Mouse (Mus musculus) G1E (cell line): ENCODE data around the gene Wnt16. TPM values are rescaled to one million over a fixed set of nuclear protein-coding genes. Genes with fewer than 3 reads are reported as not detected.

Experiments
- ATAC-seq: 2 replicates; pipeline ENCODE4 v1.8.0; 2016; ENCODE audit warnings: mild to moderate bottlenecking; ENCODE audit not compliant: insufficient number of reproducible peaks, poor library complexity, low FRiP score, severe bottlenecking; ENCODE audit errors: extremely low read depth
- DNase-seq: peaks from one replicate; pipeline ENCODE4 v3.0.0; 2012; ENCODE audit warnings: low spot score
- H3K27me3 ChIP-seq: 2 replicates; pipeline ENCODE4 v1.6.1; 2012; ENCODE audit warnings: mild to moderate bottlenecking, low read length, inconsistent platforms; ENCODE audit not compliant: insufficient read depth
- H3K36me3 ChIP-seq: replicated peaks from 2 replicates; pipeline ENCODE3; 2012; ENCODE audit warnings: mild to moderate bottlenecking, inconsistent platforms
- H3K4me1 ChIP-seq: 2 replicates; pipeline ENCODE4 v1.6.1; 2012; ENCODE audit warnings: low read depth, low read length, inconsistent platforms, mixed read lengths; ENCODE audit not compliant: insufficient read depth
- H3K4me3 ChIP-seq: 2 replicates; pipeline ENCODE4 v1.5.1; 2012; ENCODE audit warnings: low read depth, mild to moderate bottlenecking, inconsistent platforms, low read length, moderate library complexity, mixed read lengths
- H3K9me3 ChIP-seq: replicated peaks from 2 replicates; pipeline ENCODE4 v1.6.1; 2012; ENCODE audit warnings: inconsistent platforms
- CTCF ChIP-seq: IDR thresholded peaks from 2 replicates; pipeline ENCODE4 v1.5.1; 2012; ENCODE audit warnings: low read depth, low read length, inconsistent platforms, mixed read lengths
- GATA1 ChIP-seq: IDR thresholded peaks from 2 replicates; pipeline ENCODE4 v1.6.1; 2012; ENCODE audit warnings: borderline replicate concordance, low read length, inconsistent platforms, mixed read lengths
- GATA2 ChIP-seq: IDR thresholded peaks from 2 replicates; pipeline ENCODE4 v1.6.1; 2012; ENCODE audit warnings: low read depth, low read length, inconsistent platforms, borderline replicate concordance
- POLR2AphosphoS5 ChIP-seq: IDR thresholded peaks from 2 replicates; pipeline ENCODE4 v1.6.1; 2012; ENCODE audit warnings: low read depth, low read length, inconsistent platforms; ENCODE audit not compliant: insufficient replicate concordance
- TAL1 ChIP-seq: conservative IDR thresholded peaks from 2 replicates; pipeline ENCODE4 v1.6.1; 2012; ENCODE audit warnings: low read depth, low read length, inconsistent platforms, mixed read lengths
- polyA plus RNA-seq: library from polyadenylated mRNA; stranded (reverse); fragments of >175 nt; gene quantifications from 2 replicates; pipeline ENCODE4 v1.2.3, GENCODE M21; 2012
- total RNA-seq, 2 experiments: library from RNA; stranded (forward) in 1 of 2; stranded (reverse) in 1 of 2; fragments of 200-1000 nt in 1 of 2; fragments of >200 nt in 1 of 2; fragmentation: Nextera tagmentation in 1 of 2; gene quantifications; 2 replicates each; pipeline ENCODE4 v1.2.3; 2014 to 2017

Gene Wnt16
- total and polyA plus RNA-seq, 3 experiments, result not detected

DNA sequence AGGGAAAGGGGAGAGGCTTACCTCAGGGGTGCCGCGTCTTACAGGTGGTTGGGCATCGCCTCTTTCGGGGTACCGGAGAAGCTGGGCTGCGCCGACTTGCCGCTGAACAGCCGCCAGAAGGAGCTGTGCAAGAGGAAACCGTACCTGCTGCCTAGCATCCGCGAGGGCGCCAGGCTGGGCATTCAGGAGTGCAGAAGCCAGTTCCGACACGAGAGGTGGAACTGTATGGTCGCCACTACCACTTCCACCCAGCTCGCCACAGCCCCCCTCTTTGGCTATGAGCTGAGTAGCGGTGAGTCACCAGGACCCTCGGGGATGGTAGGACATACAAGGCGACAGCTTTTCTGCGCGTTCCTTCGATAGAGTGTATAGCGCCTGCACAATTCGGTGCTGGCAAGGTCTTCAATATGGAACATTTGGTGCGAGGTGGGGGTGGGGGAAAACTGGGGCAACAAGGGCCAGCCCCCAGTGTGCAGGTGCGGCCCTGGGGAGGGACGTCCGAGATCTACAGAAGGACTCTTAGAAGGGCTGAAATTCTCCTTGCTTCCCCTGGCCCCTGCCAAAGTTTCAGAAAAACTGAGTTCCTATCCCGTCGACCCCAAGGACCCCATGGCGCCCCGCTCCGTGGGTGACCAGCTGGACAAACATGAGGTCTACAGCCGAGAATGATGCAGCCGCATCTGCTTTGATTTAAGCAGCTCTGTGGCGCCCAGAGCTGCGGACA, 872 bp downstream of the Wnt16 start:
- no peaks in the 10 kb centered on the region for H3K4me1 ChIP-seq
- H3K4me3 ChIP-seq, result no peak overlapping the region
- no peaks in the 10 kb centered on the region for H3K36me3 ChIP-seq
- H3K9me3 ChIP-seq, result no peaks in the 10 kb centered on the region
- H3K27me3 ChIP-seq, result peaks cover 27% of the 10 kb centered on the region
- TF ChIP-seq GATA1, result no peak
- no peak for TF ChIP-seq POLR2AphosphoS5
- TF ChIP-seq GATA2, result no peak
- TF ChIP-seq TAL1, result no peak
- no peak for TF ChIP-seq CTCF
- DNase-seq (no peak), ATAC-seq (no peak)

DNA sequence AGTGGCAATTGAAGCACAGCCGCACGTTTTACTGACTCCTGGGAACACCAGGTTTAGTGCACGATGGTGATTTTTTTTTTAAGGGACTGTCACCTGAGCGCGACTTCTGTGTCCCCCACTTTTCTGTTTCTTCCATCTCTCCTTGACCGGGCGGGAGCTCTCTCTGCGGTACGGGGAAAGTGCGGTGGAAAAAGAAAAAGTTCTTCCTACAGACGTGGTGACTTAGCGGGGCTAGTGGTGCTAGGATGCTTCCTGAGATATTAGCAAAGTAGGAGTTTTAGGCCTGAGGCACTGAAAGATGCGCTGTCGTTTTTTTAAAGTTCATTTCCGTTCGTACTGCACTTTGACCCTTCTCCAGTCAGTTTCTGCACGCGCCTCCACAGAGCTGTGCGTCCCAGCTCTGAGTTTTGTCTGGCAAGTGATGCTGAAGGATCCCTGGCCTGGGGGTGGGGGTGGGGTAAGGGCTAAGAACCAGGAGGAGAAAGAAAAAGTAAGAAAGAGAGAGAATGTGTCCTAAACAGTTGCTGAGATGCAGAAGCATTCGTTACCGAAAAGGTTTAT, 1.5 kb downstream of the Wnt16 start:
- Histone ChIP-seq H3K9me3 (no peaks in the 10 kb centered on the region), H3K4me1 (no peaks in the 10 kb centered on the region), H3K27me3 (peaks cover 27% of the 10 kb centered on the region), H3K36me3 (no peaks in the 10 kb centered on the region), H3K4me3 (no peak overlapping the region)
- TF ChIP-seq GATA2 (no peak), GATA1 (no peak), TAL1 (no peak), POLR2AphosphoS5 (no peak), CTCF (no peak)
- DNase-seq (no peak), ATAC-seq (no peak)

DNA sequence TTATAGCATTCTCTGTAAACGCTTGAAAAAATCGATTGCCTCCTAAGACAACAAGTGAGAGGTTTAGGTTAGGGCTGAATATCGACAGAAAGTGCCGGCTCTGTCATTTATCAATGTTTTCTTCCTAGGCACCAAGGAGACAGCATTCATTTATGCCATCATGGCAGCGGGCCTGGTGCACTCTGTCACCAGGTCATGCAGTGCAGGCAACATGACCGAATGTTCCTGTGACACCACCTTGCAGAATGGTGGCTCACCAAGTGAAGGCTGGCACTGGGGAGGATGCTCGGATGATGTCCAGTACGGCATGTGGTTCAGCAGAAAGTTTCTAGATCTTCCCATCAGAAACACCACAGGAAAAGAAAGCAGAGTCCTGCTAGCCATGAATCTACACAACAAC, 2.8 kb downstream of the Wnt16 start:
- H3K9me3 ChIP-seq, result no peaks in the 10 kb centered on the region
- TF ChIP-seq GATA1 (no peak), TAL1 (no peak), GATA2 (no peak), CTCF (no peak), POLR2AphosphoS5 (no peak)
- H3K36me3 ChIP-seq, result no peaks in the 10 kb centered on the region
- H3K27me3 ChIP-seq, result peaks cover 27% of the 10 kb centered on the region
- DNase-seq (no peak), ATAC-seq (no peak)
- no peak overlapping the region for H3K4me3 ChIP-seq
- H3K4me1 ChIP-seq, result no peaks in the 10 kb centered on the region

DNA sequence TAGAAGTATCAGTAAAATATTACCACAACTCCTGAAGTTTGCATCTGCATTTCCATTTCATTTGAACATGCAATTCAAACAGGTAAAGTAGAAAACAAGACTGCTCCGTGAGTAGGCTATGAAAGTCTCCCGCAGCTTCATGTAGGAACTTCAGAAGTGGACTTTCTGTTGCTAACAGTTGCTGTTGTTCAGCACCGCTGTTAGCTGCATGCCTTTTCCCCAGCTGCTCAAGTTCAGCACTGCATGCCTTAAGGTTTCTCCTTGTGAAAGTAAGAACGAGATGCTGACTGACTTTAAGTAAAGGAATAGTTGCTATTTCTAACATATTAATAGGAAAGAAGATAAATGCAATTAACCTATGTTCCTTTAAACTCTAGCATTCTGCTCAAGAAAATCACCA, 4.0 kb downstream of the Wnt16 start:
- no peak for TF ChIP-seq POLR2AphosphoS5
- DNase-seq, result no peak
- ATAC-seq, result no peak
- peaks cover 23% of the 10 kb centered on the region for H3K27me3 ChIP-seq
- H3K4me1 ChIP-seq, result no peaks in the 10 kb centered on the region
- H3K4me3 ChIP-seq, result no peak overlapping the region
- no peaks in the 10 kb centered on the region for H3K9me3 ChIP-seq
- no peaks in the 10 kb centered on the region for H3K36me3 ChIP-seq

DNA sequence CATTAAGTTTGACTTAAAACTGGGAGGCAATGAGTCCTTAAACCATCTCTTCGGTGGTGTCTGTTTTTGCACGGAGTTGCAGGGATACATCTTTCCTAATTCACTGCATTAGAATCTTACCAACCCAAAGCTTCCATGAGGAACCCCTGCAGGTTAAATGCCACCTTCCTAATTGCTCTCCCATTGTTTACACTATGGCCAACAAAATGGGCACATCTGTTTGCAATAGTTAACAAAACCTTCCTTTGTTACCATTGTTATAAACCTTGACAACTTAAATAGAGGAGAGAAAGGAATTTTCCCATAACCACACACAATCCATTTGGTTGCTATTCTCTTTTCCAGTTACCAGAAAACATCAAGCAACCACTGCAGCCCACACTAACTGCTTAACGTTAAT, 5.9 kb downstream of the Wnt16 start:
- TF ChIP-seq TAL1 (no peak), GATA1 (no peak), GATA2 (no peak), POLR2AphosphoS5 (no peak), CTCF (no peak)
- Histone ChIP-seq H3K4me3 (no peak overlapping the region), H3K4me1 (no peaks in the 10 kb centered on the region), H3K36me3 (no peaks in the 10 kb centered on the region), H3K9me3 (no peaks in the 10 kb centered on the region), H3K27me3 (peaks cover 14% of the 10 kb centered on the region)
- DNase-seq, result no peak
- ATAC-seq, result no peak

DNA sequence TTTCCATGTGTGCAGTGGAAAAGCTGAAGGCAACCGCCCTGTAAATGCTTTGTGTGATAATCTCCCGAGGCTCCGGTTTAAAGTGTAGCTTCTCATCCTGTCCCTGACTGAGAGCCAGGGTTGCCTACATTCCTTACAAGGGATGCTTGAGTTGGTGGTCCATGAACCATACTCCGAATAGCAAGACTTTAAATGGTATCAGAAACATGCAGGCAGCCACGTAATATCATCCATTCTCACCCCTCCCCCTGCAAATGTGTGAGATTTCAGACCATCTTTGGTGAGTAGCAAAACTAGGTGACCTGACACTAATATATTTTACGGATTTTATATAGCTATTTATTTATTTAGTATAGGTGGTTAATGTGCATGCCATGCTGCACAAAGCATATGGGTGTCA, 9.0 kb downstream of the Wnt16 start:
- H3K4me1 ChIP-seq, result no peaks in the 10 kb centered on the region
- no peak for TF ChIP-seq TAL1
- TF ChIP-seq GATA2, result no peak
- peaks cover 2% of the 10 kb centered on the region; the same call in 1 of the 2 replicates for H3K27me3 ChIP-seq
- no peaks in the 10 kb centered on the region for H3K9me3 ChIP-seq
- H3K36me3 ChIP-seq, result no peaks in the 10 kb centered on the region
- no peak overlapping the region for H3K4me3 ChIP-seq
- no peak for ATAC-seq
- no peak for DNase-seq

DNA sequence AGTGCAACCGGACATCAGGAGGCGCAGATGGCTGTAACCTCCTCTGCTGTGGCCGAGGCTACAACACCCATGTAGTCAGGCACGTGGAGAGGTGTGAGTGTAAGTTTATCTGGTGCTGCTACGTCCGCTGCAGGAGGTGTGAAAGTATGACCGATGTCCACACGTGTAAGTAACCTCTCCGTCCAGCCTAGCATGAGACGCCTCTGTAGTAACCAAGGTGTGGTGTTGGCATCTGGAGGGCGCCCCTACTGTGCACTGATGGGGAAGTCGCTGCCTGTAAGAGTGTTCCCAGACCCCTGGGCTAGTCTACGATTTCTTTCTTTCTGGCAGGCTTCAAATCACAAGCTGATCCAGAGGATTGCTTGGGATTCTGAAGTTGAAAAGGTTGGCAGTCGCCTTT, 10.0 kb downstream of the Wnt16 start:
- H3K9me3 ChIP-seq, result no peaks in the 10 kb centered on the region
- peaks cover 2% of the 10 kb centered on the region; the same call in 1 of the 2 replicates for H3K27me3 ChIP-seq
- no peak for DNase-seq
- H3K4me3 ChIP-seq, result no peak overlapping the region
- no peaks in the 10 kb centered on the region for H3K36me3 ChIP-seq
- TF ChIP-seq GATA2 (no peak), GATA1 (no peak), CTCF (no peak), POLR2AphosphoS5 (no peak), TAL1 (no peak)
- ATAC-seq, result no peak
- H3K4me1 ChIP-seq, result no peaks in the 10 kb centered on the region
